Mouse (Mus musculus) kidney, embryonic 16.5 days (tissue): ENCODE measurements around the gene Nrcam. TPM values are rescaled to one million over a fixed set of nuclear protein-coding genes. Genes with fewer than 3 reads are reported as not detected.

ENCODE experiments used
- ATAC-seq: fragments of 200-750 bp; cut with Nextera tagmentation; 2 replicates; pipeline ENCODE4 v1.8.0; 2017; ENCODE audit warnings: moderate TSS enrichment; ENCODE audit not compliant: low FRiP score, low TSS enrichment
- H3K27ac ChIP-seq: fragments of 300-500 bp; sonication (generic); 2 replicates; pipeline ENCODE4 v1.5.1; 2014; ENCODE audit warnings: low read length
- H3K27me3 ChIP-seq: fragments of 300-500 bp; sonication (generic); 2 replicates; pipeline ENCODE4 v1.6.1; 2014; ENCODE audit warnings: low read length, control low read depth, mixed read lengths; ENCODE audit not compliant: insufficient read depth
- H3K36me3 ChIP-seq: fragments of 300-500 bp; sonication (generic); 2 replicates; pipeline ENCODE4 v1.6.1; 2014; ENCODE audit warnings: low read length, control low read depth, mixed read lengths; ENCODE audit not compliant: insufficient read depth
- H3K4me1 ChIP-seq: fragments of 300-500 bp; sonication (generic); 2 replicates; pipeline ENCODE4 v1.6.1; 2014; ENCODE audit warnings: low read length, control low read depth, mixed read lengths; ENCODE audit not compliant: insufficient read depth
- H3K4me2 ChIP-seq: fragments of 300-500 bp; sonication (generic); replicated peaks from 2 replicates; pipeline ENCODE4 v1.6.1; 2014; ENCODE audit warnings: low read depth, low read length
- H3K4me3 ChIP-seq: fragments of 300-500 bp; sonication (generic); 2 replicates; pipeline ENCODE4 v1.5.1; 2014; ENCODE audit warnings: mild to moderate bottlenecking, low read length
- H3K9ac ChIP-seq: fragments of 300-500 bp; sonication (generic); replicated peaks from 2 replicates; pipeline ENCODE4 v1.6.1; 2014; ENCODE audit warnings: low read length
- H3K9me3 ChIP-seq: fragments of 300-500 bp; sonication (generic); 2 replicates; pipeline ENCODE4 v1.6.1; 2016; ENCODE audit warnings: low read length, control low read depth
- WGBS: fragments of 180-500 bp; shearing (Covaris S2); extraction: QIAGEN DNeasy Blood & Tissue Kit; methylation state at CpG from one replicate; pipeline ENCODE4 v1.1.7; 2014; 5-methylcytosine and 5-hydroxymethylcytosine counted together
- polyA plus RNA-seq: library from polyadenylated mRNA; unstranded; fragments of >200 nt; fragmentation: Nextera tagmentation; extraction: Ambion mirVana; gene quantifications from 2 replicates; pipeline ENCODE4 v1.2.1, GENCODE M21; 2015

The Nrcam gene
- polyA plus RNA-seq, 1 experiment from 2014 or later: 10.5 TPM

DNA sequence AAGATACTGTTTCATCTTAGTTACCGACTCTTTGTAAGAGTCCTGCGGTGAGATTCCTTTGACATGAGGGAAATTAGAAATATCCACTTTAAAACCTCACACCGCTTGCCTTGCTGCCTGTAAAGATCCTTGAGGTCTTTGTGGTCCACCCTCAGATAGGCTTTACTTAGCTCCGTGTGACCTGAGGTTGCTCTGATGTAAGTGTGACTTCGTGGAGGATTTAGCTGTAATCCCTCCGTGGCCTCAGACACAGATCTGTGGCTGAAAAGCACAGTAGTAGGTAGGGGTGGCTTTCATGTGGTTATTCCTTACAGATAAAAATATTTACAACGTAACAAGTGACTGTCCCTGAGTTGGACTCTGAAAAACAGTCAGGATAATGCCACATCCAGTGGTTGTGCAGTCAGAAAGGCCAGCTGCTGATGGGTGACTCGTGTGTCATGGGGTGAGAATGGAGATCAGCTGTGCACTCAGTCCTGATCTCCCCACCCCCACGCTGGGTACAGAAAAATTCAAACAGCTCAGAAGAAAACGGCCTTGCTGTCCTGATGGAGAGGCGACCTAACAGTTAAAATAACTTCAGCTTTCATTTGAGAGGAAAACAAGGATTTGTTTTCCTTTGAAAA, 199.8 kb downstream of the Nrcam start:
- Histone ChIP-seq H3K4me1 (0 out of 2 replicates have a peak, but pooled peaks cover 3% of the 10 kb centered on the region), H3K27ac (no peak overlapping the region), H3K9me3 (no peaks in the 10 kb centered on the region), H3K4me3 (no peak overlapping the region), H3K4me2 (no peak overlapping the region), H3K27me3 (no peaks in the 10 kb centered on the region), H3K9ac (no peak overlapping the region), H3K36me3 (no peaks in the 10 kb centered on the region)
- ATAC-seq: no peak
- 40% methylated on average over 11 of the region's 11 CpGs for WGBS

DNA sequence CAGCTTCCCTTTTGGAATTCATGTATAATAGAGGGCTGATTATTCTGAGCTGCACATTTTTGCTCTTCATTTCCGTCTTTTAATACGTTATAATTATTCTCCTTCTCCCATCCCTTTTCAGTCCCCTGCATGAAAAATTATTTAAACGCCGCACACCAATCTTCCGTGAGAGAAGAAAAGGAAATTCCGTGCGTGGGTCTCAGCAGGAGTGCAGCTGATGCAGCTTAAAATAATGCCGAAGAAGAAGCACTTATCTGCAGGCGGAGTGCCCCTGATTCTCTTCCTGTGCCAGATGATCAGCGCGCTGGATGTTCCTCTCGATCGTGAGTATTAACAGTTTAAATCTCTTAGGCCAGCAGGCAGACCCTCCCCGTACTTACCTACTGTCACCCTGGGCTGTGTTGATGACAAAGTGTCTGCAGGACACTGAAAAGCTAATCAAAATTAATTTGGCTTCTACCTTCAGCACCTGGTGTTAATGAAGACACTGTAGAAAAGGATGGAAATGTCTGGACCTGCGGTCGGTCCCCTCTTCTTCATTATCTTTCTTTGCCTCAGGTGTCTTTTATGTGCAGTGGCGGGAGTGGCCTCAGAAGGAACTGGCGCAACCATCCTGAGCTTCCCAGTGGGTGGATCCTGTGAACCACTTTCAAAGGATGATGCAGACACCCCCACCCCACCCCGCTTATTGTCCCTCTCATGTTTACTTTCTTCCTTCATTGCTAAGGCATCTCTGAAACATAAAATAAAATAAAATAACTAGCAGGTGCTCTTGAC, 203.8 kb downstream of the Nrcam start:
- no peaks in the 10 kb centered on the region for H3K36me3 ChIP-seq
- no peak overlapping the region for H3K4me3 ChIP-seq
- WGBS: 89% methylated on average over 19 of the region's 19 CpGs
- no peak for ATAC-seq
- H3K27ac ChIP-seq: no peak overlapping the region
- no peak overlapping the region for H3K9ac ChIP-seq
- no peaks in the 10 kb centered on the region for H3K4me1 ChIP-seq
- no peak overlapping the region for H3K4me2 ChIP-seq
- H3K27me3 ChIP-seq: no peaks in the 10 kb centered on the region
- no peaks in the 10 kb centered on the region for H3K9me3 ChIP-seq

DNA sequence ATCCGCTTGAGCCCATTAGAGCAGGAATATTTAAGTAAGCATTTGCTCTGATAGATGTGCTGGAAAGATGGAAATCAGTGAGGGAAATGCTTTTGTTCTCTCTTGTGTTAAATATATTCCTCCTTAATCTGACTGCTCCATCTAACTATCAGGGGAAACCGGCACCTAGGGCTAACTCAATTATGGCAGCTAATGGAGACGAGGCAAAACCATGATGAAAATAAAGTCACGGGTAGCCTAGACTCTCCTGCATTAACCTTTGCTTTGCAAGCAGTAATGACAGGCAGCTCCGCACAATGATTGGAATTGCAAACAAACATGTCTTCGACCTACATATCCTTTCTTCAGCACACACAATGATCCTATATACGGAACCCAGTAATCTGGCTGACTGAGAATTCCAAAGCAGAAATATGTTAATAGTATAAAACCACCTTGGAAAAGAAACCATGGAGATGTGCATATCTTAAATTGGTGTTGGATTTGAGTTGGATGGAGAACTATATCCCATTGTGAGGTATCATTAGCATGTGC, 205.5 kb downstream of the Nrcam start:
- H3K27me3 ChIP-seq: no peaks in the 10 kb centered on the region
- no peaks in the 10 kb centered on the region for H3K4me1 ChIP-seq
- no peak overlapping the region for H3K9ac ChIP-seq
- no peak overlapping the region for H3K4me2 ChIP-seq
- H3K27ac ChIP-seq: no peak overlapping the region
- no peaks in the 10 kb centered on the region for H3K36me3 ChIP-seq
- H3K4me3 ChIP-seq: no peak overlapping the region
- no peaks in the 10 kb centered on the region for H3K9me3 ChIP-seq
- 74% methylated on average over 7 of the region's 7 CpGs for WGBS
- ATAC-seq: no peak

DNA sequence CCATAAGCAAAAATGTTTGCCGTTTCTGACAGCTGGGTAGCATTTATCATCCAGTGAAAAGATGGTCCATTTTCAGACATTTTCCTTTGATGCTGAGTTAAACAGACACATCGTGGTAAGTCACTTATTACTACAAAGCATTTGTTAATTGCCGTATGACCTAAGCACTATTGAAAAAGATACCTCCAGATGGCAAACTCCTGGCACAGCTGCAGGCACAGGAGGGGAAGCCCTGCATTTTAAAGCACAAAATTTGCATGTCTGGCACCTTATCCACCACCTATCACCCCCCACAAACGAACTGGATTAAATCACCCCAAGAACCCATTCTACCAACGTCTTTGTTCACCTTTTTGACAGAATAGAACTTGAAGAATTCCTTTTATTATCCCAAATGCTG, 206.9 kb downstream of the Nrcam start:
- no peaks in the 10 kb centered on the region for H3K4me1 ChIP-seq
- no peak overlapping the region for H3K9ac ChIP-seq
- no peak for ATAC-seq
- no peaks in the 10 kb centered on the region for H3K27me3 ChIP-seq
- H3K27ac ChIP-seq: no peak overlapping the region
- no peaks in the 10 kb centered on the region for H3K9me3 ChIP-seq
- H3K4me2 ChIP-seq: no peak overlapping the region
- no peak overlapping the region for H3K4me3 ChIP-seq
- WGBS: 30% methylated on average over 5 of the region's 5 CpGs
- H3K36me3 ChIP-seq: no peaks in the 10 kb centered on the region

DNA sequence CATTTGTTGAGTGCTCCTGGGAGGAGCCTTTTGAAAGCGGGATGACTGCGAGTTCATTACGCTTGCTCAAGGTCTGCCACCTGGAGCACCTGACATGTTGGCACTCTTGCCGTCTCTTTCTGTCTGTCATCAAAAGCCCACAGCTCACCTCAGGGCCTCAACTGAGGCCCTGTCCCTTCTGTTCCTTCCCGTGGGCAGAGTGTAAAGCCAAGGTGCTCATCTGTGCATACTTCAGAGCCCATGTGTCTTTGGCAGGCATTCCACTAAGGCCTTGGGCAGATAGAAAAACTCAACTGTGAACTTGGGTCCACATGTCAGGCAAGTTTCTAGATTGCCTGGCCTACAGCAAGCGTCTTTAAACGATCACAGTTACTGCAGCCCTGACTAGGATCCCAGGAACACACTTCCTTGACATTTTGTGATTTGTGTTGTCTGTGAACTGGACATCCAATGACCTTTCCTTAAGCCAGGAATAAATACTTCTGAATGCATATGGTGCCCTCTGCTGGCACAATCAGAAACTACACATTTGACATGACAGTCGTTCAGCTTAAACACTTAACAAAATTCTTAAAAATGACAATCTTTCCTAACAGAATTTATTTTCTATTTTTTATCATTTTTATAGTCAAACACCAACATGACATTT, 219.2 kb downstream of the Nrcam start:
- Histone ChIP-seq H3K27ac (no peak overlapping the region), H3K36me3 (no peaks in the 10 kb centered on the region), H3K4me1 (0 out of 2 replicates have a peak, but pooled peaks cover 3% of the 10 kb centered on the region), H3K9me3 (no peaks in the 10 kb centered on the region), H3K4me2 (no peak overlapping the region), H3K9ac (no peak overlapping the region), H3K4me3 (no peak overlapping the region), H3K27me3 (no peaks in the 10 kb centered on the region)
- WGBS: 50% methylated on average over 8 of the region's 8 CpGs
- peak; percentile 76; the same call in 1 of the 2 replicates for ATAC-seq

DNA sequence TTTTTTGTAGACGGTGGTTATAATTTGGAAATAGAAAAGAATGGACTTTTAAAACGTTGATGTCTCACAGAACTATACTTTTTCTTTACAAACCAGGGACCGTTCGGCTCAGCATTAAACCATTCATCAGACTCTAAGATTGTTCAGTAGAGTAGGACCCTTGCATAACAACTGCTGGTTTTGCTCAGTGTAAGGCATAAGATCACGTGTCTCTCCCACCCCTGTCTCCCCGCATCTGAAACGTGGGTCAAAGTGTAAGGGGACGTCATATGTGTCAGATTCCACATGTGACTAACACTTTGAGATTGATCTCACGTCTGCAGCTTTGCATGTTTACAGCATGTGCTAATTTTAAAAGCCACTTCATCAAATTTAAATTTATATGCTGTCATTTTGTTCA, 219.8 kb downstream of the Nrcam start:
- no peak overlapping the region for H3K9ac ChIP-seq
- WGBS: 58% methylated on average over 9 of the region's 9 CpGs
- no peak overlapping the region for H3K27ac ChIP-seq
- no peak for ATAC-seq
- H3K4me3 ChIP-seq: no peak overlapping the region
- H3K4me2 ChIP-seq: no peak overlapping the region
- H3K4me1 ChIP-seq: 0 out of 2 replicates have a peak, but pooled peaks cover 3% of the 10 kb centered on the region
- no peaks in the 10 kb centered on the region for H3K36me3 ChIP-seq
- no peaks in the 10 kb centered on the region for H3K9me3 ChIP-seq
- no peaks in the 10 kb centered on the region for H3K27me3 ChIP-seq

DNA sequence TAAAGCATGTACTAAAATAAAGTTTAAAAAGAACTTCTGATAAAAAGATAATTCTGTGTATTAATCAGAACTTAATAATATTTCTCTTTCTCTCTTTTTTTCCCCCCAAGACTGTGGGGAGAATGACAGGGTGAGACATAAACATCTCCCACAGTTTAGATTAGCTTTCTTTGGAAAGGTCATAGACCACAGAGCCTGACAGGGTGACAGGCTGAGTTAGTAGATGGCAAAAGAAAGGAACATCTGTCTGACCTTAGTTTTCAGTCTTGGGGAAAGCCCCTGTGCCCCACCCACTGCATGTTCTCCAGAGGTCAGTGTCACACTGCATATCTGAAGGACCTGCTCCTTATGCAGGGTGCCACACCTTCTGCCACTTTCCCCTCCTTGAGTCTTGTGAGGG, 222.9 kb downstream of the Nrcam start:
- ATAC-seq: no peak
- no peak overlapping the region for H3K9ac ChIP-seq
- no peaks in the 10 kb centered on the region for H3K36me3 ChIP-seq

DNA sequence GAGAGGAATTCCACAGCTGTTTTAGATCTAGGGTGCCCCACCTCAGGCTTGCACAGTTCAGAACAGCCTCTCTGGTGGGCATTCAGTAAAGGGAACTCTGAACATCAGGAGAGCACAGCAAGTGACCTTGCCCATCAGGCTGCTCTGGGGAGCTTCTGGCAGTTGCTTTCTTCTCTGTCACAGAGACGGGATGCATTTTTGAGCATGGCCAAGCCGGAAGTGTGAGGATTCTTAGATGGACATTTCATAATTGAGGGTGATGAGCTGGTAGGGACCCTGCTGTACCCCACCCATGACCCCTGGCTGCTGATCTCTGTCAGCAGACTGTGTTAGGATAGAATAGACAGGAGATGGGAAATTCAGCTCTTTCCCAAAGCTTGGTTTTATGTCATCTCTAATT, 225.4 kb downstream of the Nrcam start:
- H3K4me3 ChIP-seq: no peak overlapping the region
- no peak overlapping the region for H3K9ac ChIP-seq
- ATAC-seq: no peak
- H3K4me1 ChIP-seq: no peaks in the 10 kb centered on the region
- 80% methylated on average over 2 of the region's 2 CpGs for WGBS
- H3K27me3 ChIP-seq: no peaks in the 10 kb centered on the region
- no peak overlapping the region for H3K4me2 ChIP-seq
- no peak overlapping the region for H3K27ac ChIP-seq
- no peaks in the 10 kb centered on the region for H3K9me3 ChIP-seq
- no peaks in the 10 kb centered on the region for H3K36me3 ChIP-seq

More for the DNA sequence above, 222.9 kb downstream of the Nrcam start:
- H3K4me2 ChIP-seq: no peak overlapping the region
- no peaks in the 10 kb centered on the region for H3K9me3 ChIP-seq
- no peak overlapping the region for H3K4me3 ChIP-seq
- H3K4me1 ChIP-seq: 0 out of 2 replicates have a peak, but pooled peaks cover 3% of the 10 kb centered on the region
- H3K27ac ChIP-seq: no peak overlapping the region
- no peaks in the 10 kb centered on the region for H3K27me3 ChIP-seq

DNA sequence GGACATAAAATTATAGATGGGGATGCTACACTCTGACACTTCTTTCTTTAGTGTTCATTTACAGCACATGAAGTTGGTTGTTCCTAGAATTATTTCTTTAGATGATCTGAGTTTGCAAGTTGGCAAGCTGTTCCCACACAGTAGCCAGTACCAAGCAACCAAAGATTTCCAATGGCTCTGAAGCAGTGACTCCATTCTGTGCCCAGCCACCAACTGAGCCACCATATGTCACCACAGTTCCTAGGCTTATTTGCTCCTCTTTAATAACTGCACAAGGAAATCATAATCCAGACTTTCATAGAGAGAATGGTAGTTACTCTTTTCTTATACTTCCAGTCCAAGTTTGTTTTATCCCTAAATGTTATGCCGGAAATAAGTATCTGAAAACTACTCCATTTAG, 226.1 kb downstream of the Nrcam start:
- Histone ChIP-seq H3K4me3 (no peak overlapping the region), H3K9ac (no peak overlapping the region), H3K9me3 (no peaks in the 10 kb centered on the region), H3K27ac (no peak overlapping the region), H3K36me3 (no peaks in the 10 kb centered on the region), H3K4me2 (no peak overlapping the region), H3K27me3 (no peaks in the 10 kb centered on the region), H3K4me1 (no peaks in the 10 kb centered on the region)
- WGBS: 100% methylated on average over 1 of the region's 1 CpGs
- no peak for ATAC-seq

DNA sequence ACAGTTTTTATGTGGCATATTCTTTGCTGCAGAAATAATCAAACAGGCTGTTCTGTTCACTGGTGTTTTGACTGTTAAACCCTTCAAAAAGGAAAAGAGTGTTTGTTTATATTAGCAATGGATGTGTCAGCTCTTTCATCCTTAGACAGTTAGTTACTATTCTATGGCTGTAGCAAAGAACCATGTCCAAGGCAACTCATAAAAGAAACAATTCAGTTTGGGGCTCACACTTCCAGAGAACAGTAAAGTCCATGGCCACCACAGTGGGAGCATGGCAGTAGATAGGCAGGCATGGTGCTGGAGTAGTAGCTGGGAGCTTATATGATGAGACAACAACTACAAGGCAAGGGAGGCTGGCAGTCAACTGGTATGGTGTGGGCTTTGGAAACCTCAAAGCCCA, 231.3 kb downstream of the Nrcam start:
- Histone ChIP-seq H3K9ac (no peak overlapping the region), H3K4me2 (no peak overlapping the region), H3K4me1 (no peaks in the 10 kb centered on the region), H3K27ac (no peak overlapping the region), H3K36me3 (no peaks in the 10 kb centered on the region), H3K27me3 (no peaks in the 10 kb centered on the region), H3K9me3 (no peaks in the 10 kb centered on the region), H3K4me3 (no peak overlapping the region)
- no peak for ATAC-seq
